Mouse (Mus musculus): ENCODE measurements around the gene Olfr27. TPM values are rescaled to one million over a fixed set of nuclear protein-coding genes. Genes with fewer than 3 reads are reported as not detected.

Olfr27 gene
- not detected in 2 replicates for polyA plus RNA-seq (2012; rRNA removed)

- no peaks in the 10 kb centered on the region for H3K4me1 ChIP-seq (ENCODE audit: control insufficient read depth, insufficient read depth, low read length)
- no peak for TF ChIP-seq CTCF (IDR thresholded peaks at IDR 0.05; ENCODE audit: insufficient read depth, low read length)
- TF ChIP-seq POLR2A (IDR thresholded peaks at IDR 0.05; ENCODE audit: borderline replicate concordance, extremely low read depth, low read depth, low read length), result no peak
- DNase-seq, result no peak
- no peak within 1 kb of the TSS for H3K4me3 ChIP-seq (replicated peaks; ENCODE audit: extremely low read depth, low read depth, low read length)
These were observed at the start of gene Olfr27 for GRCm38 (mm10) chr9:39127831-39128230. TSS of gene Olfr27 (plus strand) at chr9:39128131.

GRCm38 (mm10) chr9:39078787-39079186, 49.1 kb upstream of the Olfr27 start, which contains the start of gene Olfr938:
TSS of gene Olfr938 (minus strand) at chr9:39078887.
- no peak for TF ChIP-seq POLR2A (IDR thresholded peaks at IDR 0.05; ENCODE audit: borderline replicate concordance, extremely low read depth, low read depth, low read length)
- no peak for TF ChIP-seq CTCF (IDR thresholded peaks at IDR 0.05; ENCODE audit: insufficient read depth, low read length)
- Histone ChIP-seq H3K4me1 (ENCODE audit: control insufficient read depth, insufficient read depth, low read length) (no peaks in the 10 kb centered on the region), H3K4me3 (replicated peaks; ENCODE audit: extremely low read depth, low read depth, low read length) (no peak within 1 kb of the TSS)
- DNase-seq, result no peak
- 75% methylated on average over 2 of the region's 2 CpGs for WGBS

- WGBS, result 70% methylated on average over 1 of the region's 1 CpGs
- TF ChIP-seq CTCF (IDR thresholded peaks at IDR 0.05; ENCODE audit: insufficient read depth, low read length), result no peak
- TF ChIP-seq POLR2A (IDR thresholded peaks at IDR 0.05; ENCODE audit: borderline replicate concordance, extremely low read depth, low read depth, low read length), result no peak
- H3K4me3 ChIP-seq (replicated peaks; ENCODE audit: extremely low read depth, low read depth, low read length), result no peak overlapping the region
- DNase-seq, result no peak
- H3K4me1 ChIP-seq (ENCODE audit: control insufficient read depth, insufficient read depth, low read length), result no peaks in the 10 kb centered on the region
These were observed 605 bp upstream of the Olfr27 start for GRCm38 (mm10) chr9:39127326-39127725.

- no peak for TF ChIP-seq POLR2A (IDR thresholded peaks at IDR 0.05; ENCODE audit: borderline replicate concordance, extremely low read depth, low read depth, low read length)
- no peak for TF ChIP-seq CTCF (IDR thresholded peaks at IDR 0.05; ENCODE audit: insufficient read depth, low read length)
- DNase-seq, result no peak
- WGBS, result 28% methylated on average over 1 of the region's 1 CpGs
- Histone ChIP-seq H3K4me1 (ENCODE audit: control insufficient read depth, insufficient read depth, low read length) (no peaks in the 10 kb centered on the region), H3K4me3 (replicated peaks; ENCODE audit: extremely low read depth, low read depth, low read length) (no peak overlapping the region)
These were observed 24.5 kb downstream of the Olfr27 start for GRCm38 (mm10) chr9:39152401-39152800.

GRCm38 (mm10) chr9:39166004-39166403, 38.1 kb downstream of the Olfr27 start, which contains the start of gene Olfr943:
TSS of gene Olfr943 (plus strand) at chr9:39166304.
- no peak for TF ChIP-seq POLR2A (IDR thresholded peaks at IDR 0.05; ENCODE audit: borderline replicate concordance, extremely low read depth, low read depth, low read length)
- TF ChIP-seq CTCF (IDR thresholded peaks at IDR 0.05; ENCODE audit: insufficient read depth, low read length), result no peak
- WGBS, result 90% methylated on average over 5 of the region's 5 CpGs
- no peak for DNase-seq
- Histone ChIP-seq H3K4me1 (ENCODE audit: control insufficient read depth, insufficient read depth, low read length) (no peaks in the 10 kb centered on the region), H3K4me3 (replicated peaks; ENCODE audit: extremely low read depth, low read depth, low read length) (no peak within 1 kb of the TSS)

Other genes with a start within 250 kb of the Olfr27 start
- not detected in 2 replicates for gene Olfr930, start 198.3 kb upstream of the Olfr27 start, polyA plus RNA-seq (2012; rRNA removed)
- gene Olfr933, start 155.8 kb upstream of the Olfr27 start, polyA plus RNA-seq (2012; rRNA removed), result not detected in 2 replicates
- not detected in 2 replicates for gene Olfr934, start 139.8 kb upstream of the Olfr27 start, polyA plus RNA-seq (2012; rRNA removed)
- not detected in 2 replicates for gene Olfr935, start 128.4 kb upstream of the Olfr27 start, polyA plus RNA-seq (2012; rRNA removed)
- gene Olfr146, start 104.8 kb upstream of the Olfr27 start, polyA plus RNA-seq (2012; rRNA removed), result not detected in 2 replicates
- gene Olfr937, start 63.2 kb upstream of the Olfr27 start, polyA plus RNA-seq (2012; rRNA removed), result not detected in 2 replicates
- gene Olfr938, start 49.2 kb upstream of the Olfr27 start, polyA plus RNA-seq (2012; rRNA removed), result not detected in 2 replicates
- not detected in 2 replicates for gene Olfr943, start 38.2 kb downstream of the Olfr27 start, polyA plus RNA-seq (2012; rRNA removed)
- not detected in 2 replicates for gene Olfr944, start 73.8 kb downstream of the Olfr27 start, polyA plus RNA-seq (2012; rRNA removed)
- not detected in 2 replicates for gene Olfr1537, start 121.9 kb downstream of the Olfr27 start, polyA plus RNA-seq (2012; rRNA removed)
- gene Olfr945, start 148.7 kb downstream of the Olfr27 start, polyA plus RNA-seq (2012; rRNA removed), result not detected in 2 replicates
- gene Olfr948, start 197.9 kb downstream of the Olfr27 start, polyA plus RNA-seq (2012; rRNA removed), result not detected in 2 replicates